Mouse (Mus musculus) G1E (cell line): ENCODE measurements around the gene Tmem220.

Experiments
- CTCF ChIP-seq: IDR thresholded peaks from 2 replicates; pipeline ENCODE4 v1.5.1; 2012; ENCODE audit warnings: low read depth, low read length, inconsistent platforms, mixed read lengths
- GATA1 ChIP-seq: IDR thresholded peaks from 2 replicates; pipeline ENCODE4 v1.6.1; 2012; ENCODE audit warnings: borderline replicate concordance, low read length, inconsistent platforms, mixed read lengths
- TAL1 ChIP-seq: conservative IDR thresholded peaks from 2 replicates; pipeline ENCODE4 v1.6.1; 2012; ENCODE audit warnings: low read depth, low read length, inconsistent platforms, mixed read lengths

GRCm38 (mm10) chr11:67082793-67083192 is 57.8 kb downstream of the Tmem220 start:
- TF ChIP-seq CTCF (no peak), GATA1 (no peak), TAL1 (no peak)
